Mouse (Mus musculus): ENCODE results near the gene Ms4a4b.

DNA sequence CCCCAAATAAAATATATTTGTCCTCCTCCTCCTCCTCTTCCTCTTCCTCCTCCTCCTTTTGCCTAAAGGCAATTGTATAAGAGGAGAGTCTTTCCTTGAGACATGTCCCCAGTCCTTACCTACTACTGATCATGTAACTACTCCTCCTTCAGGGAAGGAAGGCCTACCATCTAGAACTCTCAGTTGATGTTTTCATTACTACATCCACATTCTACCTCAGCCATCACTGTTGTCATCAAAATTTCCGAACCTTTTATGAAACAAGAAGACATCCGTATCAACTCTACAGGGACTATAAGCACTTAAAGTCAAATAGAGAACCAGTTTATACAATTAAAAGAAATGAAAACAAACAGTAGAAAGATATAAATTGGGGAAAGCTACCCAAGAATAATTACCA lies 39.3 kb downstream of the Ms4a4b start:
- no peak for TF ChIP-seq CTCF (IDR thresholded peaks at IDR 0.05; ENCODE audit: low read depth, low read length)
- no peak for TF ChIP-seq POLR2A (IDR thresholded peaks at IDR 0.05; ENCODE audit: extremely low read depth, insufficient read depth, low read length)

All from liver, adult 2 months (tissue).